Mouse (Mus musculus) heart, adult 2 months (tissue): Measurements from ENCODE around the gene Mdn1.

Experiments used
- CTCF ChIP-seq: fragments of 200-600 bp; IDR thresholded peaks from 2 replicates; pipeline ENCODE4 v1.8.1; 2022; ENCODE audit warnings: antibody characterized with exemption, mild to moderate bottlenecking, moderate library complexity
- EP300 ChIP-seq: fragments of 200-500 bp; IDR thresholded peaks from 2 replicates; pipeline ENCODE4 v1.6.1; 2011; ENCODE audit warnings: low read depth, low read length, control low read depth; ENCODE audit not compliant: insufficient read depth
- POLR2A ChIP-seq: fragments of 200-500 bp; IDR thresholded peaks from 2 replicates; pipeline ENCODE4 v1.6.1; 2011; ENCODE audit warnings: mild to moderate bottlenecking, low read depth, low read length, control low read depth; ENCODE audit not compliant: insufficient read depth

- TF ChIP-seq CTCF (no peak), EP300 (0 out of 2 replicates have a peak, but pooled peaks have one; percentile 24), POLR2A (no peak)
Observed at GRCm38 (mm10) chr4:32651669-32652068, 5.2 kb upstream of the Mdn1 start.
